In genomic region chr19:38775548-38775947, GRCm38 (mm10) we compare ENCODE assay signal across 10 mouse cellular contexts. TPM values are rescaled to one million over a fixed set of nuclear protein-coding genes. Genes with fewer than 3 reads are reported as not detected.
DNase-seq lines count a peak whose midpoint lies in the region; ATAC-seq lines count a peak whose summit lies in the region.
"Had no signal": no experiment of that assay in that cellular context is flagged by ENCODE, and none has a peak within 500 bp of the region (broad histone marks: within the 10 kb centered on the region; RNA-seq: fewer than 3 reads in every experiment).

No protein-coding gene starts in this region.

- no peak for ATAC-seq in heart, embryonic 11.5 days (replicated peaks; ENCODE audit: insufficient number of reproducible peaks, low FRiP score, low TSS enrichment)
- ATAC-seq in midbrain, embryonic 14.5 days (ENCODE audit: low FRiP score, low TSS enrichment) = no peak
- ATAC-seq in monocyte, adult 5-6 weeks (replicated peaks; ENCODE audit: insufficient number of reproducible peaks, low FRiP score, low TSS enrichment, poor library complexity, severe bottlenecking) = no peak

- no peak overlapping the region for H3K9ac ChIP-seq in heart, embryonic 11.5 days (ENCODE audit: low read depth, low read length)
- H3K9ac ChIP-seq in midbrain, embryonic 14.5 days (replicated peaks; ENCODE audit: low read length) = no peak overlapping the region
- H3K9ac ChIP-seq: limb, embryonic 12.5 days; stomach, embryonic 15.5 days had no signal

- H3K9me3 ChIP-seq in heart, embryonic 11.5 days (replicated peaks; ENCODE audit: control insufficient read depth, low read length) = no peaks in the 10 kb centered on the region
- no peaks in the 10 kb centered on the region for H3K9me3 ChIP-seq in midbrain, embryonic 14.5 days (ENCODE audit: control insufficient read depth, low read length)
- H3K9me3 ChIP-seq: limb, embryonic 12.5 days; stomach, embryonic 15.5 days had no signal

- DNase-seq in heart, adult 18-20 months = peak; percentile 23 to 72
- DNase-seq in A20 (ENCODE audit: low read depth, low spot score) = peak; percentile 34
- DNase-seq in adrenal gland, postnatal 10 days = peak; percentile 73
- DNase-seq in frontal cortex, postnatal 25 days (ENCODE audit: low spot score in 2 of 2) = peak; percentile 34 to 40
- peak; percentile 11 to 41 for DNase-seq in layer of hippocampus, postnatal 14 days (ENCODE audit: low spot score in 2 of 2)
- peak; percentile 85 for DNase-seq in midbrain, embryonic 14.5 days

- H3K4me1 ChIP-seq in heart, embryonic 11.5 days (ENCODE audit: control insufficient read depth, insufficient read depth, low read length) = no peaks in the 10 kb centered on the region
- H3K4me1 ChIP-seq in midbrain, embryonic 14.5 days (ENCODE audit: control insufficient read depth, insufficient read depth, low read length) = no peaks in the 10 kb centered on the region
- H3K4me1 ChIP-seq: stomach, embryonic 15.5 days had no signal

- H3K4me3 ChIP-seq in heart, embryonic 11.5 days (ENCODE audit: low read depth, low read length) = no peak overlapping the region
- no peak overlapping the region for H3K4me3 ChIP-seq in midbrain, embryonic 14.5 days (replicated peaks; ENCODE audit: low read depth, low read length)
- H3K4me3 ChIP-seq: limb, embryonic 12.5 days; stomach, embryonic 15.5 days had no signal

- 50% methylated on average over 4 of the region's 4 CpGs for WGBS in heart, embryonic 11.5 days (ENCODE audit: insufficient replicate concordance)
- 57% methylated on average over 4 of the region's 4 CpGs for WGBS in midbrain, embryonic 14.5 days

- no peak overlapping the region for H3K4me2 ChIP-seq in heart, embryonic 11.5 days
- H3K4me2 ChIP-seq in midbrain, embryonic 14.5 days (ENCODE audit: low read length) = no peak overlapping the region
- H3K4me2 ChIP-seq: limb, embryonic 12.5 days; stomach, embryonic 15.5 days had no signal

- no peaks in the 10 kb centered on the region for H3K36me3 ChIP-seq in heart, embryonic 11.5 days (ENCODE audit: control insufficient read depth, insufficient read depth, low read length)
- H3K36me3 ChIP-seq in midbrain, embryonic 14.5 days (ENCODE audit: control insufficient read depth, insufficient read depth, low read length) = no peaks in the 10 kb centered on the region
- H3K36me3 ChIP-seq: limb, embryonic 12.5 days; stomach, embryonic 15.5 days had no signal

- H3K27me3 ChIP-seq in heart, embryonic 11.5 days (ENCODE audit: control insufficient read depth, insufficient read depth, low read length) = no peaks in the 10 kb centered on the region
- H3K27me3 ChIP-seq in midbrain, embryonic 14.5 days (ENCODE audit: control insufficient read depth, insufficient read depth, low read length) = no peaks in the 10 kb centered on the region
- H3K27me3 ChIP-seq: limb, embryonic 12.5 days; stomach, embryonic 15.5 days had no signal

- H3K27ac ChIP-seq in heart, embryonic 11.5 days (ENCODE audit: low read depth, low read length) = no peak overlapping the region
- no peak overlapping the region for H3K27ac ChIP-seq in midbrain, embryonic 14.5 days (replicated peaks; ENCODE audit: low read depth, low read length)
- H3K27ac ChIP-seq: limb, embryonic 12.5 days; stomach, embryonic 15.5 days had no signal

RNA-seq across cellular contexts. Expression of gene Noc3l, which starts 43.5 kb away (rescaled TPM):
- total RNA-seq in heart, adult 18-20 months (2021) = 1 to 10 TPM; 6.3 to 6.9 TPM
- 6.2 and 6.6 TPM in 2 replicates for polyA plus RNA-seq in heart, embryonic 11.5 days (2014; fragmentation: Nextera tagmentation; extraction: Ambion mirVana)
- total RNA-seq in adrenal gland, postnatal 10 days (2021) = 10 to 100 TPM; 12.5 TPM
- total RNA-seq in layer of hippocampus, postnatal 14 days (2021) = 10 to 100 TPM; 12.2 to 13.1 TPM
- polyA plus RNA-seq in midbrain, embryonic 14.5 days (2014; fragmentation: Nextera tagmentation; extraction: Ambion mirVana) = 5.5 and 6.3 TPM in 2 replicates
- 13.9 to 21.6 TPM (median 15.4 TPM) in 3 replicates for total RNA-seq in monocyte, adult 5-6 weeks (2017)

Comparison
In these comparisons a context has a peak if more than half of its experiments do, and no peak if none do; other contexts are left out.
1. DNase-seq: peak in every context shown above with its lines; median percentile 85 in midbrain, embryonic 14.5 days; 73 in adrenal gland, postnatal 10 days; 48 in heart, adult 18-20 months; 37 in frontal cortex, postnatal 25 days; 34 in A20; 26 in layer of hippocampus, postnatal 14 days.